Mouse (Mus musculus) kidney, embryonic 16.5 days (tissue): ENCODE data around the gene Pla2g4a. TPM values are rescaled to one million over a fixed set of nuclear protein-coding genes. Genes with fewer than 3 reads are reported as not detected.

Experiments
- ATAC-seq: fragments of 200-750 bp; cut with Nextera tagmentation; 2 replicates; pipeline ENCODE4 v1.8.0; 2017; ENCODE audit warnings: moderate TSS enrichment; ENCODE audit not compliant: low FRiP score, low TSS enrichment
- H3K27ac ChIP-seq: fragments of 300-500 bp; sonication (generic); 2 replicates; pipeline ENCODE4 v1.5.1; 2014; ENCODE audit warnings: low read length
- H3K27me3 ChIP-seq: fragments of 300-500 bp; sonication (generic); 2 replicates; pipeline ENCODE4 v1.6.1; 2014; ENCODE audit warnings: low read length, control low read depth, mixed read lengths; ENCODE audit not compliant: insufficient read depth
- H3K36me3 ChIP-seq: fragments of 300-500 bp; sonication (generic); 2 replicates; pipeline ENCODE4 v1.6.1; 2014; ENCODE audit warnings: low read length, control low read depth, mixed read lengths; ENCODE audit not compliant: insufficient read depth
- H3K4me1 ChIP-seq: fragments of 300-500 bp; sonication (generic); 2 replicates; pipeline ENCODE4 v1.6.1; 2014; ENCODE audit warnings: low read length, control low read depth, mixed read lengths; ENCODE audit not compliant: insufficient read depth
- H3K4me2 ChIP-seq: fragments of 300-500 bp; sonication (generic); replicated peaks from 2 replicates; pipeline ENCODE4 v1.6.1; 2014; ENCODE audit warnings: low read depth, low read length
- H3K4me3 ChIP-seq: fragments of 300-500 bp; sonication (generic); 2 replicates; pipeline ENCODE4 v1.5.1; 2014; ENCODE audit warnings: mild to moderate bottlenecking, low read length
- H3K9ac ChIP-seq: fragments of 300-500 bp; sonication (generic); replicated peaks from 2 replicates; pipeline ENCODE4 v1.6.1; 2014; ENCODE audit warnings: low read length
- H3K9me3 ChIP-seq: fragments of 300-500 bp; sonication (generic); 2 replicates; pipeline ENCODE4 v1.6.1; 2016; ENCODE audit warnings: low read length, control low read depth
- WGBS: fragments of 180-500 bp; shearing (Covaris S2); extraction: QIAGEN DNeasy Blood & Tissue Kit; methylation state at CpG from one replicate; pipeline ENCODE4 v1.1.7; 2014; 5-methylcytosine and 5-hydroxymethylcytosine counted together
- polyA plus RNA-seq: library from polyadenylated mRNA; unstranded; fragments of >200 nt; fragmentation: Nextera tagmentation; extraction: Ambion mirVana; gene quantifications from 2 replicates; pipeline ENCODE4 v1.2.1, GENCODE M21; 2015

The Pla2g4a gene
- polyA plus RNA-seq, 1 experiment from 2014 or later: 48.4 TPM

- no peaks in the 10 kb centered on the region for H3K9me3 ChIP-seq
- H3K27ac ChIP-seq: no peak overlapping the region
- H3K4me3 ChIP-seq: no peak overlapping the region
- no peak overlapping the region for H3K9ac ChIP-seq
- no peak for ATAC-seq
- H3K36me3 ChIP-seq: 0 out of 2 replicates have a peak, but pooled peaks cover 2% of the 10 kb centered on the region
- no peaks in the 10 kb centered on the region for H3K4me1 ChIP-seq
- WGBS: 87% methylated on average over 4 of the region's 4 CpGs
- no peak overlapping the region for H3K4me2 ChIP-seq
- no peaks in the 10 kb centered on the region for H3K27me3 ChIP-seq
Measured at GRCm38 (mm10) chr1:149840961-149841416, 120.1 kb downstream of the Pla2g4a start.

- Histone ChIP-seq H3K27me3 (no peaks in the 10 kb centered on the region), H3K4me3 (no peak overlapping the region), H3K9me3 (no peaks in the 10 kb centered on the region), H3K36me3 (0 out of 2 replicates have a peak, but pooled peaks cover 2% of the 10 kb centered on the region), H3K9ac (no peak overlapping the region), H3K27ac (no peak overlapping the region), H3K4me2 (no peak overlapping the region), H3K4me1 (no peaks in the 10 kb centered on the region)
- WGBS: 94% methylated on average over 3 of the region's 3 CpGs
- no peak for ATAC-seq
Measured at GRCm38 (mm10) chr1:149840312-149840930, 120.7 kb downstream of the Pla2g4a start.

- WGBS: 86% methylated on average over 3 of the region's 3 CpGs
- no peak for ATAC-seq
- no peak overlapping the region for H3K27ac ChIP-seq
Measured at GRCm38 (mm10) chr1:149836496-149836895, 124.6 kb downstream of the Pla2g4a start.

GRCm38 (mm10) chr1:149833876-149834275 is 127.2 kb downstream of the Pla2g4a start:
- 76% methylated on average over 2 of the region's 2 CpGs for WGBS
- Histone ChIP-seq H3K4me3 (no peak overlapping the region), H3K9ac (no peak overlapping the region), H3K36me3 (no peaks in the 10 kb centered on the region), H3K9me3 (no peaks in the 10 kb centered on the region), H3K27ac (no peak overlapping the region), H3K27me3 (no peaks in the 10 kb centered on the region), H3K4me1 (no peaks in the 10 kb centered on the region), H3K4me2 (no peak overlapping the region)
- no peak for ATAC-seq

More at GRCm38 (mm10) chr1:149836496-149836895, 124.6 kb downstream of the Pla2g4a start:
- no peak overlapping the region for H3K4me3 ChIP-seq
- no peak overlapping the region for H3K9ac ChIP-seq
- H3K27me3 ChIP-seq: no peaks in the 10 kb centered on the region
- no peaks in the 10 kb centered on the region for H3K9me3 ChIP-seq
- H3K36me3 ChIP-seq: no peaks in the 10 kb centered on the region
- no peaks in the 10 kb centered on the region for H3K4me1 ChIP-seq
- H3K4me2 ChIP-seq: no peak overlapping the region

- H3K9ac ChIP-seq: no peak overlapping the region
- no peaks in the 10 kb centered on the region for H3K4me1 ChIP-seq
- ATAC-seq: peak; percentile 92
- 7% methylated on average over 2 of the region's 2 CpGs for WGBS
- no peak overlapping the region for H3K4me3 ChIP-seq
- H3K27ac ChIP-seq: no peak overlapping the region
- H3K27me3 ChIP-seq: no peaks in the 10 kb centered on the region
- H3K4me2 ChIP-seq: no peak overlapping the region
- no peaks in the 10 kb centered on the region for H3K9me3 ChIP-seq
- H3K36me3 ChIP-seq: no peaks in the 10 kb centered on the region
Measured at GRCm38 (mm10) chr1:149832952-149833351, 128.1 kb downstream of the Pla2g4a start.

- 54% methylated on average over 1 of the region's 1 CpGs for WGBS
- Histone ChIP-seq H3K4me3 (no peak overlapping the region), H3K4me2 (no peak overlapping the region), H3K27ac (no peak overlapping the region), H3K4me1 (no peaks in the 10 kb centered on the region), H3K27me3 (no peaks in the 10 kb centered on the region), H3K9me3 (no peaks in the 10 kb centered on the region), H3K9ac (no peak overlapping the region), H3K36me3 (no peaks in the 10 kb centered on the region)
- ATAC-seq: no peak
Measured at GRCm38 (mm10) chr1:149832514-149832913, 128.6 kb downstream of the Pla2g4a start.

GRCm38 (mm10) chr1:149831100-149831499 is 130.0 kb downstream of the Pla2g4a start:
- Histone ChIP-seq H3K36me3 (no peaks in the 10 kb centered on the region), H3K4me3 (no peak overlapping the region), H3K27me3 (no peaks in the 10 kb centered on the region), H3K4me1 (no peaks in the 10 kb centered on the region), H3K4me2 (no peak overlapping the region), H3K9ac (no peak overlapping the region), H3K27ac (no peak overlapping the region), H3K9me3 (peaks cover under 1% of the 10 kb centered on the region; the same call in 1 of the 2 replicates)
- ATAC-seq: no peak
- 79% methylated on average over 1 of the region's 1 CpGs for WGBS

GRCm38 (mm10) chr1:149813616-149814345 is 147.3 kb downstream of the Pla2g4a start:
- Histone ChIP-seq H3K36me3 (no peaks in the 10 kb centered on the region), H3K27ac (no peak overlapping the region), H3K9ac (no peak overlapping the region), H3K4me3 (no peak overlapping the region), H3K27me3 (no peaks in the 10 kb centered on the region), H3K4me2 (no peak overlapping the region), H3K4me1 (no peaks in the 10 kb centered on the region), H3K9me3 (no peaks in the 10 kb centered on the region)
- ATAC-seq: no peak
- 64% methylated on average over 4 of the region's 4 CpGs for WGBS

GRCm38 (mm10) chr1:149809527-149809926 is 151.6 kb downstream of the Pla2g4a start:
- no peak overlapping the region for H3K4me3 ChIP-seq
- H3K4me2 ChIP-seq: no peak overlapping the region
- H3K9me3 ChIP-seq: no peaks in the 10 kb centered on the region
- no peak overlapping the region for H3K27ac ChIP-seq
- H3K4me1 ChIP-seq: no peaks in the 10 kb centered on the region
- no peaks in the 10 kb centered on the region for H3K36me3 ChIP-seq
- H3K9ac ChIP-seq: no peak overlapping the region
- no peaks in the 10 kb centered on the region for H3K27me3 ChIP-seq
- ATAC-seq: no peak
- WGBS: 68% methylated on average over 1 of the region's 1 CpGs
